Mouse (Mus musculus) G1E (cell line): ENCODE measurements at regions not wholly inside any gene's neighbourhood (a gene's known extent, or its start where the extent isn't known, plus 50 kb on each side); places are given as distances from the start of the nearest gene placed in this dataset.

Experiments used
- ATAC-seq: 2 replicates; pipeline ENCODE4 v1.8.0; 2016; ENCODE audit warnings: mild to moderate bottlenecking; ENCODE audit not compliant: insufficient number of reproducible peaks, poor library complexity, low FRiP score, severe bottlenecking; ENCODE audit errors: extremely low read depth
- DNase-seq: peaks from one replicate; pipeline ENCODE4 v3.0.0; 2012; ENCODE audit warnings: low spot score
- H3K27me3 ChIP-seq: 2 replicates; pipeline ENCODE4 v1.6.1; 2012; ENCODE audit warnings: mild to moderate bottlenecking, low read length, inconsistent platforms; ENCODE audit not compliant: insufficient read depth
- H3K36me3 ChIP-seq: replicated peaks from 2 replicates; pipeline ENCODE3; 2012; ENCODE audit warnings: mild to moderate bottlenecking, inconsistent platforms
- H3K4me1 ChIP-seq: 2 replicates; pipeline ENCODE4 v1.6.1; 2012; ENCODE audit warnings: low read depth, low read length, inconsistent platforms, mixed read lengths; ENCODE audit not compliant: insufficient read depth
- H3K4me3 ChIP-seq: 2 replicates; pipeline ENCODE4 v1.5.1; 2012; ENCODE audit warnings: low read depth, mild to moderate bottlenecking, inconsistent platforms, low read length, moderate library complexity, mixed read lengths
- H3K9me3 ChIP-seq: replicated peaks from 2 replicates; pipeline ENCODE4 v1.6.1; 2012; ENCODE audit warnings: inconsistent platforms
- CTCF ChIP-seq: IDR thresholded peaks from 2 replicates; pipeline ENCODE4 v1.5.1; 2012; ENCODE audit warnings: low read depth, low read length, inconsistent platforms, mixed read lengths
- GATA1 ChIP-seq: IDR thresholded peaks from 2 replicates; pipeline ENCODE4 v1.6.1; 2012; ENCODE audit warnings: borderline replicate concordance, low read length, inconsistent platforms, mixed read lengths
- GATA2 ChIP-seq: IDR thresholded peaks from 2 replicates; pipeline ENCODE4 v1.6.1; 2012; ENCODE audit warnings: low read depth, low read length, inconsistent platforms, borderline replicate concordance
- POLR2AphosphoS5 ChIP-seq: IDR thresholded peaks from 2 replicates; pipeline ENCODE4 v1.6.1; 2012; ENCODE audit warnings: low read depth, low read length, inconsistent platforms; ENCODE audit not compliant: insufficient replicate concordance
- TAL1 ChIP-seq: conservative IDR thresholded peaks from 2 replicates; pipeline ENCODE4 v1.6.1; 2012; ENCODE audit warnings: low read depth, low read length, inconsistent platforms, mixed read lengths

DNA sequence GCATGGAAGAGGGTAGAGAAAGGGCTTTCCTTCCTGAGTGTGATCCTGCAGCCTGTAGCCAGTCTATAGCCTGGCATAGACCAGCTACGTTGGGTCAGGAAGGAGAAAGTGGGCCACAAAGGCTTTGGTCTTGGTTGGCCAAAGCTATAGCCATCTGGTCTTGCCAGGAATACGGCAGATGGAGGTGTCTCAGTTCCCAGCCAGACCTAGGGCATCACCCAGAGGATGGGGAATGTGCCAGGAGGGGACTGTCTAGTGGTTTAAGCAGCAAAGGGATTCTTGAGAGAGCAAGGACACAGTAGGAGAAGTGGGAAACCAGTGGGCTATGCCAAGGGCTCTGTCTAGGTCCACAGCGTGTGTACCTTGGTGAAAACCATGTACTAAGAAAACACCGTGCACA is 251.3 kb upstream of the 9630041A04Rik start:
- no peak overlapping the region for H3K4me3 ChIP-seq
- no peaks in the 10 kb centered on the region for H3K36me3 ChIP-seq
- TF ChIP-seq CTCF (no peak), GATA1 (no peak), POLR2AphosphoS5 (no peak), TAL1 (no peak), GATA2 (no peak)
- H3K27me3 ChIP-seq: no peaks in the 10 kb centered on the region
- peaks cover 70% of the 10 kb centered on the region for H3K9me3 ChIP-seq
- no peak for ATAC-seq
- no peaks in the 10 kb centered on the region for H3K4me1 ChIP-seq
- no peak for DNase-seq

DNA sequence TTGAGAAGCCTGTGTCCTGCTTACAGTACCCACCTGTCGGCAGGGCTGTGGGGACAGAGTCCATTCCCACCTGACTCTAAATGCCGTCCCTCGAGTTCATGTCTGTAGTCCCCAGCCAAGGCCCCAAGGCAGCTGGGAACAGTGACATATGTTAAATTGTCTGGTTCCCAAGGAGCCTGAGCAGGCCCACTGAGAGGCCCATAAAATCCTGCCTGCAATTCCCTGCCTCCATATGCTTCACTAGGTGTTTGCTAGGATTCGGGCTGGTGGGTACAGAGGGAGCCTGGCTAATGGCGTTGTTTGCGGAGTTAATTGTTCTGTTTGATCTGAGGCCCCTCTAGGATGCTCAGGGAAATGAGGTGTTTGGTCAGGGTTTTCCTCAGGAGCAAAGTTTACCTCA is 258.8 kb upstream of the 9630041A04Rik start:
- DNase-seq (no peak), ATAC-seq (no peak)
- Histone ChIP-seq H3K4me3 (no peak overlapping the region), H3K27me3 (no peaks in the 10 kb centered on the region), H3K36me3 (no peaks in the 10 kb centered on the region), H3K4me1 (no peaks in the 10 kb centered on the region), H3K9me3 (peaks cover 62% of the 10 kb centered on the region)
- no peak for TF ChIP-seq CTCF
- no peak for TF ChIP-seq GATA1
- no peak for TF ChIP-seq GATA2
- no peak for TF ChIP-seq POLR2AphosphoS5
- no peak for TF ChIP-seq TAL1

DNA sequence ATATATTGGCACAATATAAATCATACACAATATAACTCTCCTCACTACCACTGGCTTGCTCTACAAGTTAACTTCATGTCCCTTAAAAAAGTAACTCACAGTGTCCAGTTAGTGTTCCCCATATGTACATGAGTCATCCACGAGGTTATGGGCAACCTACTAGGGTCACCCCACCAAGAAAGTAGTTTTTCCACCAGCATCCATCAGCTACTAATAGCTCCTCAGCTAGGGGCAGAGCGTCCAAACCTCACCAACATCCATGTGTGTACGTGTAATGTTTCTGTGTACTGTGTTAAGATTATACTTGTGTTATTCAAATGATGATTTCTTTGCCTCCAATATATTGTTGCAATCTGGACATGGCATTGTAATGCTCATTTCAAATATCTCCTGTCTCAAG is 264.7 kb upstream of the 9630041A04Rik start:
- no peak for TF ChIP-seq TAL1
- TF ChIP-seq GATA2: no peak
- no peak for TF ChIP-seq CTCF
- TF ChIP-seq GATA1: no peak
- no peak for TF ChIP-seq POLR2AphosphoS5
- no peaks in the 10 kb centered on the region for H3K36me3 ChIP-seq
- H3K4me1 ChIP-seq: no peaks in the 10 kb centered on the region
- no peak overlapping the region for H3K4me3 ChIP-seq
- peaks cover 55% of the 10 kb centered on the region for H3K9me3 ChIP-seq
- DNase-seq: no peak
- no peak for ATAC-seq
- H3K27me3 ChIP-seq: no peaks in the 10 kb centered on the region

DNA sequence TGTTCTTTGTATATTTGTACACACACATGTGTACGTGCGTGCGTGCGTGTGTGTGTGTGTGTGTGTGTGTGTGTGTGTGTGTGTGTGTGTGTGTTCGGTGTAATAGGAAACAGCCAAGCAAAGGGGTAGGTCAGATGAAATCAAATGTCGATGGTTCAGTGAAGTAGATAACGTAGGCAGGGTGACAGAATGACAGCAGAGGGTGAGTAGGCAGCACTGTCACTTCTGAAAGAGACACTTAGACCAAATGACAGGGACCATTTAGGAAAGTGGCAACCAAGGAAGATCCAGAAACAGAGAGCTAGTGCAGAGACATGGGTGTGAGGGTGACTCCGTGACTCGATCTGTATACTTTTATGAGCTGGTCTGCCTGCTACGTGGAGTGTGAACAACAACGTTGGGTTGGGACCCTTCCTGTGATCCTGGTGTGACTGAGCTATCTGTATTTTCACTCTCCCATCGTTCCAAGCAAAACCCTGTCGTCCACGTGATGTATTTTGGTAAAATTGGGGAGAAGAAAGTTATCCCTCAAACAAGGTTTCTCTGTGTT is 266.5 kb upstream of the 9630041A04Rik start:
- TF ChIP-seq CTCF (no peak), GATA2 (no peak), TAL1 (no peak), POLR2AphosphoS5 (no peak), GATA1 (no peak)

DNA sequence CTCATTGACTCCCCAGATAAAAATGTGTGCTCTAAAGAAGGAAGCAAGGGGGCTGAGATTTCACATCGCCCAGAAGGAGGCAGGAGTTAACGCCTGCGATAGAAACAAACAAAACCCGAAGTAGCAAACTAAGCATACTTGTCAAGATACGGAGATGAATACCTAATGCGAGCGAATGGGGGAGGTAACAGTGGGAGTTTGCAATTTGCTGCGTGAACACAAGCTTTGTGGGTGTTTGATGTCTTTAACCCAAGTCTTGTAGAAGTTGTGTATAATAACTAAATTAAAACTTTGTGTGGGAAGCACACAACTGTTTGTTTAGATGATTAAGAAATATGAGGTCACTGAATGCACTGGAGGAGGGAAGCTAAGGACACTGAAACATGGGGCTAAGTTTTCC is 269.0 kb upstream of the 9630041A04Rik start:
- TF ChIP-seq GATA1 (no peak), CTCF (no peak), GATA2 (no peak), POLR2AphosphoS5 (no peak), TAL1 (no peak)
- no peaks in the 10 kb centered on the region for H3K27me3 ChIP-seq
- H3K9me3 ChIP-seq: peaks cover 58% of the 10 kb centered on the region
- H3K4me3 ChIP-seq: no peak overlapping the region
- no peaks in the 10 kb centered on the region for H3K36me3 ChIP-seq
- DNase-seq (no peak), ATAC-seq (no peak)
- H3K4me1 ChIP-seq: no peaks in the 10 kb centered on the region

More for the DNA sequence above, 266.5 kb upstream of the 9630041A04Rik start:
- no peak overlapping the region for H3K4me3 ChIP-seq
- DNase-seq (no peak), ATAC-seq (no peak)
- no peaks in the 10 kb centered on the region for H3K36me3 ChIP-seq
- H3K9me3 ChIP-seq: peaks cover 62% of the 10 kb centered on the region
- H3K27me3 ChIP-seq: no peaks in the 10 kb centered on the region
- H3K4me1 ChIP-seq: no peaks in the 10 kb centered on the region

DNA sequence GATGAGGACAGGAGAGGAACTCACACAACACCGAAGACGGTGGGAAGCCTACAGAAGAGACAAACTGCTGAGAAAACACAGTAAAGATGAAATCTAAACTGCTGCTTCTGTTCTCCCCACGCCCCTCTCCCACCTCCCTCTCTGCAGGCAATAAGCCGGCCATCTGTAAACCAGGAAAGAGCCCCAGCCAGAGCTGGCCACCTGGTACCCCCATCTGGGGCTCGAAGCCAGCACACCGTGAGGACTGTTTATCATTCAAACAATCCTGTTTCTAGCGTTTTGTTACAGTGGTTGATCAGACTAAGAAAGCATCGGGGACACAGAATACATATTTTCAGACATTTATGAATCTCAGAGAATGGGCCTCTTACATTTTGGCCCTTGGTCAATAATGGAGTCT is 270.0 kb upstream of the 9630041A04Rik start:
- no peak for DNase-seq
- Histone ChIP-seq H3K9me3 (peaks cover 55% of the 10 kb centered on the region), H3K4me1 (no peaks in the 10 kb centered on the region), H3K4me3 (no peak overlapping the region), H3K36me3 (no peaks in the 10 kb centered on the region), H3K27me3 (no peaks in the 10 kb centered on the region)
- TF ChIP-seq GATA1 (no peak), GATA2 (no peak), TAL1 (no peak), POLR2AphosphoS5 (no peak), CTCF (no peak)
- ATAC-seq: no peak

DNA sequence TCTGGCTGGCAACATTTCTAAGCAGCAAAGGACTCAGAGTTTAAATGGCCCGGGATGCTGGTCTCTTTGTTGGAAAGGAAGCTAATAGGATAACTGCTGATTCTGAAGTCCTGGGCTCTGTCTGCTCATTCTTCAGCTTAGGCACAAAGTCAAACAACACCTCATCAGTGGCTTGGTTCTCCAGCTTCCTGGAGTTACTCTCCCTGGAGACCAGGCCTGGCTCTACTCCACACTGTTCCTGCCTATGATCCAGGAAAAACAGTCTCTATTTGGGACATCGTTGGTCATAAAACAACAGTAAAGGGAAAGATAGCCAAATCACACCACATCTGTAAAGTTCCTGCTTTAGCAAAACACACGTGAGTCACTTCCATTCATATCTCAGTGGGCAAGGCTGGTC is 271.3 kb upstream of the 9630041A04Rik start:
- Histone ChIP-seq H3K4me3 (no peak overlapping the region), H3K36me3 (no peaks in the 10 kb centered on the region), H3K9me3 (peaks cover 49% of the 10 kb centered on the region), H3K27me3 (no peaks in the 10 kb centered on the region), H3K4me1 (no peaks in the 10 kb centered on the region)
- DNase-seq (no peak), ATAC-seq (no peak)
- no peak for TF ChIP-seq CTCF
- no peak for TF ChIP-seq TAL1
- TF ChIP-seq POLR2AphosphoS5: no peak
- no peak for TF ChIP-seq GATA1
- no peak for TF ChIP-seq GATA2
